16 mouse cellular contexts compared by ENCODE assay signal in the genomic region with DNA sequence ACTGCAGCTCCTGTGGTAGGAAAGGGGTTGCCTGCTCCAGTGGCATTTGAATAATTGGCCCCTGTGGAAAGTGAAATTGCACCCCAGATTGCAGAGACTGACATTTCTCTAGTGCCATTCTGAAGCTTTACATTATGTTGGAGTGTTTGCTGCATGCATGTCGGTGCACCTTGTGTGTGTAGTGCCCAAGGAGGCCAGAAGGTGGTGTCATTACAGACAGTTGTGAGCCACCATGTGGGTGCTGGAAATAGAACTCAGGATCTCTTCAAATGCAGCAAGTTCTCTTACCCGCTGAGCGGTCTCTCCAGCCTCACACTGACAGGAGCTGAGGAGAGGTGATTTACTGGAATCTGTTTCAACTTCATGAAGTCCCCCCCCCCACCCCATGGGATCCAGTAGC.
"Had no signal": no experiment of that assay in that cellular context is flagged by ENCODE, and none has a peak within 500 bp of the region (broad histone marks: within the 10 kb centered on the region; RNA-seq: fewer than 3 reads in every experiment).

No protein-coding gene starts in this region.

- H3K27me3 ChIP-seq: limb, embryonic 13.5 days; liver, embryonic 12.5 days; liver, embryonic 15.5 days; lung, embryonic 15.5 days; midbrain, embryonic 15.5 days; neural tube, embryonic 13.5 days; stomach, embryonic 15.5 days had no signal

- H3K4me1 ChIP-seq: liver, embryonic 12.5 days; liver, embryonic 15.5 days; lung, embryonic 15.5 days had no signal

- ATAC-seq: intestine, postnatal 0 days; midbrain, embryonic 15.5 days had no signal

- H3K9ac ChIP-seq: limb, embryonic 13.5 days; liver, embryonic 12.5 days; liver, embryonic 15.5 days; lung, embryonic 15.5 days; midbrain, embryonic 15.5 days; neural tube, embryonic 13.5 days; stomach, embryonic 15.5 days had no signal

- H3K4me2 ChIP-seq: limb, embryonic 13.5 days; liver, embryonic 12.5 days; liver, embryonic 15.5 days; lung, embryonic 15.5 days; midbrain, embryonic 15.5 days; neural tube, embryonic 13.5 days; stomach, embryonic 15.5 days had no signal

- H3K36me3 ChIP-seq: limb, embryonic 10.5 days; limb, embryonic 13.5 days; liver, embryonic 12.5 days; liver, embryonic 15.5 days; lung, embryonic 15.5 days; midbrain, embryonic 15.5 days; neural tube, embryonic 13.5 days; stomach, embryonic 15.5 days had no signal

- H3K27ac ChIP-seq: limb, embryonic 10.5 days; limb, embryonic 13.5 days; liver, embryonic 12.5 days; liver, embryonic 15.5 days; macrophage; midbrain, embryonic 15.5 days; neural tube, embryonic 13.5 days; stomach, embryonic 15.5 days had no signal

- DNase-seq: liver; retina, postnatal 1 day; right cerebral cortex, postnatal 25 days; spleen, adult 18-20 months; thymus, postnatal 25 days had no signal

- H3K9me3 ChIP-seq: limb, embryonic 10.5 days; limb, embryonic 13.5 days; liver, embryonic 15.5 days; lung, embryonic 15.5 days; midbrain, embryonic 15.5 days; neural tube, embryonic 13.5 days; stomach, embryonic 15.5 days had no signal

- H3K4me3 ChIP-seq: limb, embryonic 10.5 days; limb, embryonic 13.5 days; liver, embryonic 12.5 days; liver, embryonic 15.5 days; lung, embryonic 15.5 days; midbrain, embryonic 15.5 days; myocyte; neural tube, embryonic 13.5 days; stomach, embryonic 15.5 days had no signal
